Mouse (Mus musculus): ENCODE measurements around the gene Lsm7. TPM values are rescaled to one million over a fixed set of nuclear protein-coding genes. Genes with fewer than 3 reads are reported as not detected.

The Lsm7 gene
- polyA plus RNA-seq, 1 experiment from 2014 or later, result 290 TPM

GRCm38 (mm10) chr10:80899591-80900317 is 44.7 kb upstream of the Lsm7 start:
- Histone ChIP-seq H3K4me3 (ENCODE audit: low read depth, low read length) (peak overlapping the region; percentile 90), H3K4me1 (ENCODE audit: control insufficient read depth, insufficient read depth, low read length) (peaks cover 8% of the 10 kb centered on the region), H3K9me3 (ENCODE audit: control insufficient read depth, low read length) (no peaks in the 10 kb centered on the region), H3K27me3 (ENCODE audit: control insufficient read depth, insufficient read depth, low read length) (no peaks in the 10 kb centered on the region), H3K4me2 (peak overlapping the region; percentile 98), H3K36me3 (ENCODE audit: control insufficient read depth, insufficient read depth, low read length) (peaks cover 18% of the 10 kb centered on the region), H3K9ac (ENCODE audit: low read length) (peak overlapping the region; percentile 83), H3K27ac (ENCODE audit: low read depth, low read length) (no peak overlapping the region)
- DNase-seq (ENCODE audit: low spot score, missing footprints), result no peak
- ATAC-seq (ENCODE audit: low FRiP score), result peak; percentile 10
- 17% methylated on average over 25 of the region's 25 CpGs for WGBS

- no peak overlapping the region for H3K9ac ChIP-seq (ENCODE audit: low read length)
- H3K27ac ChIP-seq (ENCODE audit: low read depth, low read length), result no peak overlapping the region
- peak overlapping the region; percentile 98; the same call in 1 of the 2 replicates for H3K4me2 ChIP-seq
- H3K27me3 ChIP-seq (ENCODE audit: control insufficient read depth, insufficient read depth, low read length), result no peaks in the 10 kb centered on the region
- peaks cover 8% of the 10 kb centered on the region for H3K4me1 ChIP-seq (ENCODE audit: control insufficient read depth, insufficient read depth, low read length)
- ATAC-seq (ENCODE audit: low FRiP score) (no peak), DNase-seq (ENCODE audit: low spot score, missing footprints) (no peak)
- H3K36me3 ChIP-seq (ENCODE audit: control insufficient read depth, insufficient read depth, low read length), result peaks cover 11% of the 10 kb centered on the region
- H3K4me3 ChIP-seq (ENCODE audit: low read depth, low read length), result no peak overlapping the region
- H3K9me3 ChIP-seq (ENCODE audit: control insufficient read depth, low read length), result no peaks in the 10 kb centered on the region
- 87% methylated on average over 8 of the region's 8 CpGs for WGBS
These were observed 44.1 kb upstream of the Lsm7 start for GRCm38 (mm10) chr10:80899074-80899473.

GRCm38 (mm10) chr10:80897861-80898510 is 43.0 kb upstream of the Lsm7 start:
- 34% methylated on average over 41 of the region's 41 CpGs for WGBS
- Histone ChIP-seq H3K27me3 (ENCODE audit: control insufficient read depth, insufficient read depth, low read length) (no peaks in the 10 kb centered on the region), H3K9ac (ENCODE audit: low read length) (no peak overlapping the region), H3K36me3 (ENCODE audit: control insufficient read depth, insufficient read depth, low read length) (peaks cover 4% of the 10 kb centered on the region), H3K4me3 (ENCODE audit: low read depth, low read length) (no peak overlapping the region), H3K4me2 (no peak overlapping the region), H3K4me1 (ENCODE audit: control insufficient read depth, insufficient read depth, low read length) (peaks cover 8% of the 10 kb centered on the region), H3K9me3 (ENCODE audit: control insufficient read depth, low read length) (no peaks in the 10 kb centered on the region), H3K27ac (ENCODE audit: low read depth, low read length) (no peak overlapping the region)
- no peak for ATAC-seq (ENCODE audit: low FRiP score)
- DNase-seq (ENCODE audit: low spot score, missing footprints), result peak; percentile 85

GRCm38 (mm10) chr10:80896581-80897485 is 41.8 kb upstream of the Lsm7 start:
- no peak overlapping the region for H3K4me2 ChIP-seq
- H3K36me3 ChIP-seq (ENCODE audit: control insufficient read depth, insufficient read depth, low read length), result no peaks in the 10 kb centered on the region
- ATAC-seq (ENCODE audit: low FRiP score) (no peak), DNase-seq (ENCODE audit: low spot score, missing footprints) (no peak)
- WGBS, result 76% methylated on average over 24 of the region's 24 CpGs
- no peak overlapping the region for H3K4me3 ChIP-seq (ENCODE audit: low read depth, low read length)
- no peaks in the 10 kb centered on the region for H3K27me3 ChIP-seq (ENCODE audit: control insufficient read depth, insufficient read depth, low read length)
- H3K27ac ChIP-seq (ENCODE audit: low read depth, low read length), result no peak overlapping the region
- H3K9me3 ChIP-seq (ENCODE audit: control insufficient read depth, low read length), result no peaks in the 10 kb centered on the region
- H3K9ac ChIP-seq (ENCODE audit: low read length), result no peak overlapping the region
- H3K4me1 ChIP-seq (ENCODE audit: control insufficient read depth, insufficient read depth, low read length), result peaks cover 8% of the 10 kb centered on the region

- no peak overlapping the region for H3K27ac ChIP-seq (ENCODE audit: low read depth, low read length)
- H3K4me3 ChIP-seq (ENCODE audit: low read depth, low read length), result no peak overlapping the region
- H3K36me3 ChIP-seq (ENCODE audit: control insufficient read depth, insufficient read depth, low read length), result no peaks in the 10 kb centered on the region
- no peak overlapping the region for H3K4me2 ChIP-seq
- 82% methylated on average over 6 of the region's 6 CpGs for WGBS
- H3K4me1 ChIP-seq (ENCODE audit: control insufficient read depth, insufficient read depth, low read length), result peaks cover 8% of the 10 kb centered on the region
- H3K27me3 ChIP-seq (ENCODE audit: control insufficient read depth, insufficient read depth, low read length), result no peaks in the 10 kb centered on the region
- DNase-seq (ENCODE audit: low spot score, missing footprints) (no peak), ATAC-seq (ENCODE audit: low FRiP score) (no peak)
- no peak overlapping the region for H3K9ac ChIP-seq (ENCODE audit: low read length)
- no peaks in the 10 kb centered on the region for H3K9me3 ChIP-seq (ENCODE audit: control insufficient read depth, low read length)
These were observed 40.7 kb upstream of the Lsm7 start for GRCm38 (mm10) chr10:80895697-80896096.

GRCm38 (mm10) chr10:80895100-80895499 is 40.1 kb upstream of the Lsm7 start:
- no peak for ATAC-seq (ENCODE audit: low FRiP score)
- H3K9ac ChIP-seq (ENCODE audit: low read length), result no peak overlapping the region
- no peak overlapping the region for H3K4me3 ChIP-seq (ENCODE audit: low read depth, low read length)
- 88% methylated on average over 7 of the region's 7 CpGs for WGBS
- peaks cover 8% of the 10 kb centered on the region for H3K4me1 ChIP-seq (ENCODE audit: control insufficient read depth, insufficient read depth, low read length)
- H3K27ac ChIP-seq (ENCODE audit: low read depth, low read length), result no peak overlapping the region
- H3K27me3 ChIP-seq (ENCODE audit: control insufficient read depth, insufficient read depth, low read length), result no peaks in the 10 kb centered on the region
- H3K4me2 ChIP-seq, result no peak overlapping the region
- no peaks in the 10 kb centered on the region for H3K36me3 ChIP-seq (ENCODE audit: control insufficient read depth, insufficient read depth, low read length)
- DNase-seq (ENCODE audit: low spot score, missing footprints), result peak; percentile 70
- no peaks in the 10 kb centered on the region for H3K9me3 ChIP-seq (ENCODE audit: control insufficient read depth, low read length)

GRCm38 (mm10) chr10:80887181-80887580 is 32.2 kb upstream of the Lsm7 start:
- H3K27me3 ChIP-seq (ENCODE audit: control insufficient read depth, insufficient read depth, low read length), result peaks cover 2% of the 10 kb centered on the region; the same call in 1 of the 2 replicates
- H3K4me3 ChIP-seq (ENCODE audit: low read depth, low read length), result no peak overlapping the region
- WGBS, result 80% methylated on average over 9 of the region's 11 CpGs
- DNase-seq (ENCODE audit: low spot score, missing footprints) (no peak), ATAC-seq (ENCODE audit: low FRiP score) (no peak)
- H3K27ac ChIP-seq (ENCODE audit: low read depth, low read length), result no peak overlapping the region
- no peaks in the 10 kb centered on the region for H3K4me1 ChIP-seq (ENCODE audit: control insufficient read depth, insufficient read depth, low read length)
- no peaks in the 10 kb centered on the region for H3K9me3 ChIP-seq (ENCODE audit: control insufficient read depth, low read length)
- H3K36me3 ChIP-seq (ENCODE audit: control insufficient read depth, insufficient read depth, low read length), result no peaks in the 10 kb centered on the region
- no peak overlapping the region for H3K4me2 ChIP-seq
- no peak overlapping the region for H3K9ac ChIP-seq (ENCODE audit: low read length)

- Histone ChIP-seq H3K9me3 (ENCODE audit: control insufficient read depth, low read length) (no peaks in the 10 kb centered on the region), H3K4me1 (ENCODE audit: control insufficient read depth, insufficient read depth, low read length) (no peaks in the 10 kb centered on the region), H3K27me3 (ENCODE audit: control insufficient read depth, insufficient read depth, low read length) (no peaks in the 10 kb centered on the region), H3K27ac (ENCODE audit: low read depth, low read length) (no peak overlapping the region), H3K4me3 (ENCODE audit: low read depth, low read length) (no peak overlapping the region), H3K36me3 (ENCODE audit: control insufficient read depth, insufficient read depth, low read length) (no peaks in the 10 kb centered on the region), H3K9ac (ENCODE audit: low read length) (no peak overlapping the region), H3K4me2 (no peak overlapping the region)
- ATAC-seq (ENCODE audit: low FRiP score) (no peak), DNase-seq (ENCODE audit: low spot score, missing footprints) (peak; percentile 96)
- 24% methylated on average over 10 of the region's 10 CpGs for WGBS
These were observed 26.3 kb upstream of the Lsm7 start for GRCm38 (mm10) chr10:80881301-80881700.
